Mouse (Mus musculus) layer of hippocampus, adult 9-10 months (tissue): Measurements from ENCODE around the gene Map3k9.

Experiments used
- DNase-seq: peaks from one replicate; pipeline ENCODE4 v3.0.0; 2022; ENCODE audit warnings: low spot score

The Map3k9 gene

DNA sequence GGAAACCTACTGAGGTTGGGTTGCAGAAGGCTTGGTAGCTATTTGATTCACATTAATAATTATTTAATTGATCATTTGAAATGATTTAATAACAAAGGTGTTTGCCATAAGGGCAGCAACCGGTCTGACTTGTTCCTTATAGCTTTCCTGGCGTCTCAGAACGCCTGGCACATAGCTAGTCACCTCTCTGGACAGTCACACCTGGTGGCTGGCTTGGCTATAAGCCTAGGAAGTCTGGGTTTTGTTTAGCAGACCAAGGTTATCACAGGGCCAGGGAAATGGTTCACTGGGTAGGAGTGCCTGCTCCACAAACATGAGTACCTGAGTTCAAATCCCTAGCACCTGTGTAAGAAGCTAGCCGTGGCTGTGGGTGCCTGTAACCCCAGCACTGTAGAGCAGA, 2.3 kb upstream of the Map3k9 start:
- no peak for DNase-seq

- DNase-seq = no peak
These were observed 1.6 kb upstream of the Map3k9 start for GRCm38 (mm10) chr12:81782606-81783005.

DNA sequence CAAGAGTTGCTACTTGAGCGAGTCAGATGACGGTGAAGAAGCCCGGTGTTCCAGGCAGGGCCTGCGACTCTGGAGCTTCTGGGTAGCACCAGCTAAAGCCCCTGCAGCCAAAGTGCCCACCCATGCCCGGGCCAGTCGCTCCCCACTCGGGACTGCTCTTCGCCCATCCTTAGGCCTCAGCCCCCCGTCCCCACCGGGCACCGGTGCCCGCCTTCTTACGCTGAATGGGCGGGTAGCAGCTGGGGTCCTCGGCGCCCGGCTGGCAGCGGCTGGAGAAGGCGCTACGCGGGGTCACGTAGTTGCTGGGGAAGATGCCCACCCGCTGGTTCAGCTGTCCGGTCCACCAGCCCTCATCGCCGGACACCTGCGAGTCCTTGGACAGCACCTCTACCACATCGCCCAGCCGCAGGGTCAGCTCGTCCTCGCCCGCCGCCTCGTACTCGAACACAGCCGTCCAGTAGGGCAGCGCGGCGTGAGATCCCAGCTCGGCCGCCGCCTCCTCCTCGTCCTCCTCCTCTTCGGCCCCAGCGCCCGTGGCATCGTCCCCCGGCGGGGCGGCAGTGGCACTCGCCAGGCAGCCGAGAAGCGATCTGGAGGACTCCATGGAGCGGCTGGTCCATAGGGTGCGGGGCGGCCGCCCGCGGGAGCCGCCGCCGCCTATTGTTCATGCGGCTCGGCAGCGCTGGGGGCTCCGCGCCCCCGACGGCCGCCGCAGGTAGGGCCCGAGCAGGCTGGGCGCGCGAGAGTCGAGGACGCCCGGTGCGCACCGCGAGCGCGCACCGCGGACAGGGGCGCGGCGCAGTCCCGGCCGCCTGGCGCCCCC, 493 bp downstream of the Map3k9 start:
- no peak for DNase-seq

DNA sequence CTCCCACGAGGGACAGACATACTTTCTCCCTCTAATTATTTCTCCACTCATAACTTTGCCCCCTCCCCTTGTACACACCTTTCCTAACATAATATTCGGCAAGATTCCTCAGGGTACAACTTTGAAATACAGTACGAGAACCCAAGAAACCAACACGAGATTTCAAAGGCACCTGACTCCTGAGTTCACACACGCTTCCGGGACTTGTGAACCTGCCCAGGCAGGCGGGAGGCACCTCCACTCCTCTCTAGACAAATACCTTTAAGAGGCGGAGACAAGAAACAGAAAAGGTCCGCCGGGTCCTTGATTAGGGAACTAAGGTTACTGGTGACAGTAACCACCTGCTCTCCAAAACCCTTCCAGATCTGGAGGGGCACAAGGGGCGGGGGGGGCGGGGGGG, 1.1 kb downstream of the Map3k9 start:
- no peak for DNase-seq

DNA sequence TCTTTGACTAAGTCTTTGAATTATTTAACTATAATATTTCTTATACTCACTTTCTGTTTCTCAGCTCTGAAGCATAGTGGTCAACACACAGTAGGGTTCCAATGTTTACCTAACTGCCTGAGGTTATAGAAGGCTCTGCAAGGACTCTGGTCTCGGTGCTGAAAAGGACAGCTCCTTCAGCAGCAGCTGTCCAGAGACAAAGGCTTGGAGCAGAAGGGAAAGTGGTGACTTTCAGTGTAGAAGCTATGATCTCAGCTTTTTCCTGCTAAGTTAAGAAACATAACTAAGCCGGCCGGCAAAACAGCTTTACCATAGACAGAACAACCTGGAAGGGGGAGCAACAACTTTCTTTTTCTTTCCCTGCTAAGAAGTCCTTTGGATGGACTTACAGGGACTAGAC, 4.8 kb downstream of the Map3k9 start:
- no peak for DNase-seq

- DNase-seq = no peak
These were observed 5.3 kb downstream of the Map3k9 start for GRCm38 (mm10) chr12:81775641-81776040.

GRCm38 (mm10) chr12:81774186-81774585, 6.8 kb downstream of the Map3k9 start:
- no peak for DNase-seq

DNA sequence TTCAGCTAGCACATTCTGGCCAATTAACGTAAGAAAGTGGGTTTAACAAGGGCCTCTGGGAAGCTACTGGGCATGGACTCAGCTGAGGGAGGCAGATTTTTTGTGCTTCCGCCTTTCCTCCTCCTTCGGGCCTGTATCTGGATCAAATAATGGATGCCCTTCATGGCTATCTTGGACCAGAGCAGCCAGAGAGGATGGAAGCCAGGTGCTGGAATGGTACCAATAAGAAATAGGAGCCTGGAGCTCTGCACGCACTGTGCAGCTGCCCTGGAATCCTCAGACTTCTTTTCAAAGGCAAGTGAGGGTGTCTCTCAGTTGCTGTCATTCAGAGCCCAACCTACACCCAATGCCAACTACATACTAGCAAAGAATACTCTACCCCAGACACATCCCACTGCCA, 11.5 kb downstream of the Map3k9 start:
- no peak for DNase-seq

DNA sequence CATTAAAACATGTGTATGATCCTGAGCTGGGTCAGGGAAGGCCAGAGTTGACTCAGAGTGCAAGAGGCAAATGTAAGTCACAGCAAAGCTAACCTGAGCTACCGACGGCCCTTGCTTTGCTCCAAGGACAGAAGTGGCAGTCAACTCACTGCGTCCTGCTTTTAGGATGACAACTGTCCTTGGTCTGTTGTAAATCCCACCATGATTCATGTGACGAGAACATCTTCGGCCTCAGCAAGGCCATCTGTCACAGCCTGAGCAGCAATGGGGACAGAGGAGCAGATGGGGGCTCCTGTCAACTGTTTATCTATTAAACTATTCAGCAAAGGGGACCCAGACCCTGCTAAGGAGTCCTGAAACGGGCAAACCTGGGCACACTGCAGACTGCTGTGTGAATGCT, 15.6 kb downstream of the Map3k9 start:
- no peak for DNase-seq

DNA sequence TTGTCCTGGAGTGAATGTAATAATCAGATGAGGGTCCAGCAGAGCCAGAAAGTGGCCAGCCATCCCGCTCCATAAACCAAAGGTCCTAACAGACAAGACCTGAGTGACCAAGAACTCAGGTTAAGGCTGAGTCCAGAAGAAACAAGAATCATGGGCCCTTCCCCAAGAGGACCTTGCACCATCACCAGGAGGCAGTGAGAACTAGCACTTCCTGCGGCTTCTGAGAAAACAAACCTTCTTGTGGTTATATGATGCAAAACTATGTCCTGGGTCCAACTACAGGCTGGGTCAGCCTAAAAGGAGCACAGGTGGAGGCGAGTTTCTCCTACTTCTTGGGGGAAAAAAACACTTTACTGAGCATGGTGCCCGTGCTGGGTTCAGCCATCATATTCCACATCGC, 16.6 kb downstream of the Map3k9 start:
- no peak for DNase-seq

GRCm38 (mm10) chr12:81754651-81755050, 26.3 kb downstream of the Map3k9 start:
- peak; percentile 22 for DNase-seq

GRCm38 (mm10) chr12:81751116-81751515, 29.9 kb downstream of the Map3k9 start:
- no peak for DNase-seq

DNA sequence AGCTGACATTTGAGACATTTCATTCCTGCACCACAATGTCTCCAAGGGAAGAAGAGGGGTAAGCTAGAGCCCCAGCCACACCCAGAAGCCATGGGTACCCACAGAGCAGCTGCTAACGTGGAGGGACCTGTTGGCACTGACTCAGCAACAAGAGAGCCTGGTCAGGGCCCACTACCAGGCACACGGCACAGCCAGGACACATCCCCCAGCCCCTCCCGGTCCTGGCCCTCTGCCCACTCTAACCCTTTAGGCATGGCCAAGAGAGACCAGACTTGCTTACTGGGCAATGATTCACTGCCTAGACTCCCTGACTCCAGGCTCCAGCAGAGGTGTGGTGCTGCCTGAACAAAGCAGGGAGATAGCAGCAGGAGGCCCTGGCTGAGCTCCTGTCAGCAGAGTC, 32.1 kb downstream of the Map3k9 start:
- DNase-seq = no peak

DNA sequence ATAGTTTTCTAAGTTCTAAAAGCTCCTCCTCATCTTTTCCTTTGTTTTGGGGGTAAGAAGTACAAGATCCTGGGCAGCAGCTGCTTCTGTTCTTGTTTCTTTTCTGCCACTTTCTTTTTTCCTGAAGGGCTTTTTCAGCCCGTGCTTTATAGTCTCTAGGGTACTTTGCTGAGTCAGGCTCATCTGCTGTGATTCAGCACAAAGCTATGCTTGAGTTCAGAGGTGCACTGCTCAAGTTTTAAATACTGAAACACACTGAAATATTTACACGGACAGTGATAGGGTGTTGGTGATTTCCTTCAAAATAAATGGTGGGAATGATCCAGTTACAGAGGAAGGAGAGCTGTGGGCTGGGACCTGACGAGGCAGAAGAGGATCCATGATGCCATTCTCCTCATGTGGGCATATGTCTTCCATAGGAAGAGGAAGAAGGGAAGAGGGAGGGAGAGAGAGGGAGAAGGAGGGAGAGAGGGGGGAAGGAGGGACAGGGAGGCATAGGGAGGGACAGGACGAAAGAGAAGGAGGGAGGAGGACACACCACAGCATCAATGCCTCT, 32.9 kb downstream of the Map3k9 start:
- DNase-seq = no peak

DNA sequence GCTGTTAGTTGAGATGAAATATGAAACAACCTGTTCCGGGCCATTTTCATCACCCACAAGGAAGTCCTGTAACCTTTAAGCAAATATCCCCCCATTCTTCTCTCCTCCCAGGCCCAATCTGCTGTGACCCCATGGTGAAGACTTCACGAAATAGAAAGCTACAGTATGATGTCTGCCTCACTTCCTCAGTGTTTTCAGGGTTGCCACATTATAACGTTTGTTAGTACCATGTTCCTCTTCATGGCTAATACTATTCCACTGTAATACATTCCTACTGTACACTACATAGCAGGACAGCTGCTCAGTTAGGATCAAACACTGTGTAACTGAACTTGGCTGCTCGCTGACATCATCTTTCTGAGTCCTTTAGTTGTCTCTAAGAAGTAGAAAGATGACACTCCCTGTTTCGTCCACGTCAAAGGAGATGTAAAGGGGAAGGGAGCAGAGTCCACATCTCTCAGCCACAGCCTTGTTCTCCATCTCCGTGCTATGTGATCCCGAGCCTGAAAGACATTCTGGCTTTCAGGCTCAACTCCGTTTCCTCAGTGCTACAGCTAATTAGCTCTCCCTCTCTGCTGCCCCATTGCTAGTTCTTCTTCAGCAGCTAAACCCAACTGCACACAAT, 34.5 kb downstream of the Map3k9 start:
- no peak for DNase-seq

DNA sequence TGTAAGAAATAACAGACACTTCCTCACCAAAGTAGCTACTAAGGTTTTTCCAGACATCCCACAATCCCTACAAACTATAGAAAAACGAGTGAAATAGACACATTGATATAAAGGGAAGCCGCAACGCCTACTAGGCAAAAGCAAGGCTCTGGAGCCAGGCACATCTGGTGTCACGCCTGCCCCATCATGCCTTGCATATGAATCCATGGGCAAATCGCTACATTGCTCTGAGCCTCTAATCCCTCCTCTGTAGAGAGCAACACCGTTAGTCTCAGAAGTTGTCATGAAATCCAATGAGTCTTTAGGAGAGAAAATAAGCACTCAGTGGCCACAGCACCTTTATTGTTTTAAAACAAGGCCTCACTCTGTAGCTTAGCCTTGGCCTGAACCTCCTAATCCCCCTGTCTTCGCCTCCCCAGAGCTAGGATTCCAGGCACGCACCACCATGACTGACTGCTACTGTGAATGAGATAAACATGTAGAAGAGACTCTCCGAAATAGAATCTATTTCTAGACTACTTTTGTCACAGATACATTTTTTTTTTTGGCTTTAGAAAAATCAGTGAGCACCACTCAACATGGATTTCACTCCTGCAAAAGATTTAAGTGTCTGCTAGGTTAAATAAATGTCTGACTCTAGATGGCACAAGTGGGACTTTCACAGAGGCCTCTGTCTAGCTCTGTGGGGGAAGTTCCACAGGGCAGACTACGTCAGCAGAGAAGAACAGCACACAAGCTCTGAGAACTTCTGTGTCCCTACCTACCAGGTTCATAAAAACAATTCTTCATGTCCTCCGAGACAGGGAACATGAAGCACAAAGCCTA, 45.5 kb downstream of the Map3k9 start:
- DNase-seq = no peak

DNA sequence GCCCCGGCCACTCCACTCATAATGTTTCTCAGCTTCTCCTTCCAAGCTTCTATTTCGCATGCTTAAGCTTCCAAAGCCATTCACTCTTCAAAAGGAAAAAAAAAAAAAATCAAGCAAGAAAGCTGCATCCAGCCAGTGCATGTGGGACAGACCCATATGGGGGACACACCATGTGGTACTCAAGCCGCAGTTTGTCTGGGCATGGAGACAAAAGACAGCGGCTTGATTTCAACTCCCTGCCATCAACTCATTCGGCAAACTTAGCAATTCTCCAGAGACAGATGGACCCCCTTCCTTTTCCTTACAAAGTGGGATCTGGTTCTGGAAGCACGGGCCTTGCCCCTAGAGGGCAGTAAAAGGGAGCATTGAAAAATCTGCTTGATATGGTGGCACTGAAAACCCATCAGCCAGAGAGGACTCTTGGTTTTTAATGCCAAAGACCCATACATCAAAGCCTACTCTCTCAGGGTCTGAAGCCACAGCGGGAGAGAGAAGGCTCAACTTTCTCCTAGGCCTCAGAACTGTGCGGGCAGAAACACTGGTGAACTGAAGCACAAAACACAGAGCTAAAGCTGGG, 54.6 kb downstream of the Map3k9 start:
- no peak for DNase-seq

GRCm38 (mm10) chr12:81724776-81725175, 56.2 kb downstream of the Map3k9 start:
- DNase-seq = no peak

DNA sequence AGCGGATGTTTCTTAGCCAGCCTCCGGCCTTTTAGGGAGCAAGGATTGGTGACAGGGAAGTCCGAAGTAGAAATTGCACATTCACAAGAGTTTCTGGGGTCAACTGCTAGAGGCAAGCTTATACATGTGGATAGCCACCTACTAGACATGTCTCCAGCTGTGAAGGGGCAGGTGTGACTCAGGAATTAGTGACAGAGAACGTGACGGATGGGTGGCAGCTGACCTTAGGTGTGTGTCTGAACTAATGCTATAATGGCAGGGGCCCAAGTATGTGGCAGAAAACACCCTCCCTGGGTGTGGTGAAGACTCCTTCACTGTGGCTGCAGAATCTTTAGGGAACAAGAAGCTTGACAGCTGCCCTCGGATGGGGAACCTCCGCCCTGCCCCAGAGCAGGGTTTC, 57.6 kb downstream of the Map3k9 start:
- no peak for DNase-seq

DNA sequence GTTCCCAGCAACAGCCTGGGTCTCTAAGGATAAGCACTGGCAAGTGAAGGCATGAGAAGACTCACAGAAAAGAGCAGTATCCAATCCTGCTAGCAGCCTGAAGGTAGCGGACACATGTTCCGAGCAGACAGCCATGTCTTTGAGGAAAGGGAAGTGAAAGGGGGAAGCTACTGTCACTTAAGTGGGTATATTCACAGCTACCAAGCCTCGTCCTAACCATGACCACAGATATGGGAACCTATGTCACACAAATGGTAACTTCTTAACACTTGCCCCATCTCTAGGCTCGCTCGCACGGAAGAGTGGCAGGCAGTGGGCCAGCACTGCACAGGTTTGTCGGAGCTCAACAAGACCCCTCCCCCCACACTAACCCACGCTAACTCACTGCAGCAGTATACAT, 61.3 kb downstream of the Map3k9 start:
- DNase-seq = no peak

DNA sequence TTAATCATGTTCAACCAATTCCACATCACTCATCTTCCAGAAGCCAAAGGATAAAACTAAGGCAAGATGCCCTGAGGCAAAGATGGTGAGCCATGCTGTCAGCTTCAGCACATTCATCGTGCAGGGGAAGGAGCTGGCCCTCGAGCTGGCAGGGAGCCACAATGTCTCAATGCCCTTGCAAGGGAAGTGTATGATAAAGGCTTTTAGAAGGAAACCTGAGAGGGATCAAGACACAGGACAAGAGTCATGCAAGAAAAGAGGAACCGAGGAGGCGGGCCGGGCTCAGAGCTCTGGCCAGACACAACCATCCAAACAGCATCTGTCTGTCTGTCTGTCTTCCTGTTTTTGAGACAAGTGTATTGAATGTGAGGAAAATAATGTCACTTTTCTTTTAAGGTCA, 61.8 kb downstream of the Map3k9 start:
- DNase-seq = peak; percentile 20

DNA sequence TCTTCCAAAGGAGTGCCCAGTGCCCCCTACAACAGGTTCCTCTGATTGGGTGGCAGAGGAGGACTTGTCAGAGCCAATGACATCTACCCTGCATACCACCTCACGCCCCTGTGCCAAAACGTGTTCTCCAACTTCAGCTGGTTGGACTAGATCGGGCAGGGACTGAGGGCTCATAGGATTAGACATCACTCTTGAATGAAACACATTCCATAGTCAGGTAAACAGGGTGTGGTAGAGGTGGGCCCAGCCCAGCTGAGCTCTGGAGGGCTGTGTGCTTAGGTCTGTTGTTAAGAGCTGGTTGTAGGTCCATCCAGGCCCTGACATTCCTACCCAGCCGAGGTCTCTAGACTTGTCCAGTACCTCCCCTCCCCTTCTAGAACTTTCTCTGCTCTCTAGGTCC, 68.4 kb downstream of the Map3k9 start:
- no peak for DNase-seq
